Mouse (Mus musculus) 3T3-L1 (cell line): ENCODE results near the gene Gm13272.
"Not testable (repeated sequence)": the region's sequence is repeated elsewhere in the genome, so short reads cannot be mapped to it uniquely, and the experiment has no call there.

Experiments
- DNase-seq: peaks from one replicate; pipeline ENCODE4 v3.0.0-alpha.2; 2015; ENCODE audit warnings: low read depth, low spot score

Gene Gm13272

GRCm38 (mm10) chr4:88785409-88785808, 5.8 kb downstream of the Gm13272 start, which contains the start of gene Gm13276:
Gm13276 (plus strand) TSS chr4:88785709.
- not testable (repeated sequence) for DNase-seq

GRCm38 (mm10) chr4:88788402-88788801, 8.8 kb downstream of the Gm13272 start, which contains the start of gene Gm13277:
Gm13277 (plus strand) TSS chr4:88788632.
- not testable (repeated sequence) for DNase-seq

GRCm38 (mm10) chr4:88791250-88791649, 11.6 kb downstream of the Gm13272 start, which contains the start of gene Gm13278:
Gm13278 (plus strand) TSS chr4:88791550.
- DNase-seq = not testable (repeated sequence)

- DNase-seq = not testable (repeated sequence)
Observed at GRCm38 (mm10) chr4:88793936-88794675, 14.5 kb downstream of the Gm13272 start, which contains the start of gene Gm13275. Gm13275 (plus strand) TSS chr4:88794487.

GRCm38 (mm10) chr4:88797097-88797496, 17.4 kb downstream of the Gm13272 start, which contains the start of gene Gm13279:
Gm13279 (plus strand) TSS chr4:88797397.
- not testable (repeated sequence) for DNase-seq

- not testable (repeated sequence) for DNase-seq
Observed at GRCm38 (mm10) chr4:88799365-88799764, 19.7 kb downstream of the Gm13272 start, which contains the start of gene Gm13285. Gm13285 (plus strand) TSS chr4:88799665.

- DNase-seq = not testable (repeated sequence)
Observed at GRCm38 (mm10) chr4:88802954-88803353, 23.3 kb downstream of the Gm13272 start, which contains the start of gene Gm13287. Gm13287 (plus strand) TSS chr4:88803254.

- not testable (repeated sequence) for DNase-seq
Observed at GRCm38 (mm10) chr4:88805231-88805630, 25.6 kb downstream of the Gm13272 start, which contains the start of gene Gm13288. Gm13288 (plus strand) TSS chr4:88805531.

GRCm38 (mm10) chr4:88805761-88806160, 26.1 kb downstream of the Gm13272 start:
- DNase-seq = not testable (repeated sequence)

- DNase-seq = no peak
Observed at GRCm38 (mm10) chr4:88815928-88816327, 36.3 kb downstream of the Gm13272 start, which contains the start of gene Ifna7. Ifna7 (plus strand) TSS chr4:88816228.

- no peak for DNase-seq
Observed at GRCm38 (mm10) chr4:88819659-88820058, 40.0 kb downstream of the Gm13272 start, which contains the start of gene Ifna11. Ifna11 (plus strand) TSS chr4:88819959.

GRCm38 (mm10) chr4:88822995-88823394, 43.3 kb downstream of the Gm13272 start:
- peak; percentile 36 for DNase-seq

GRCm38 (mm10) chr4:88827116-88827515, 47.5 kb downstream of the Gm13272 start, which contains the start of gene Ifna6:
Ifna6 (plus strand) TSS chr4:88827416.
- DNase-seq = not testable (repeated sequence)
